Comparison of ENCODE assay signal across 24 mouse cellular contexts in the genomic region with DNA sequence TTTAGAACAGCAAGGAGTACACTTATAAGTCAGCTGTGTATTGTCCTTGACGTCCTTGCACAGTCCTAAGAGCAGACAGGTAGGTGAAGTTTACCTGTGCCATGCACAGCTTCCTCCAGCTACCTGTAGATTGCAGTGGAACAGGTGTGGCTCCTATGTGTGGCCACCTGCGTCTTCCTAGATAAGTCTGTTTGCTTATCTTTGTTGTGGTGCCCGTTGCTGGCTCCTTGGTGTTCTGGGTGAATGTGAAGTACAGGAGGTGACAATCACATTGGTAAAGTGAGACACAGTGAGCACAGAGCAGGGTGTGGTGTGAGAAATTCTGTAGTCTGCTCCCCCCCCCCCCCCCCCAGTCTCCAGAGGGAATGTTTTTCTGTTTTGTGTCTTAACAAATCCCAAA. TPM values are rescaled to one million over a fixed set of nuclear protein-coding genes. Genes with fewer than 3 reads are reported as not detected.
DNase-seq lines count a peak whose midpoint lies in the region; ATAC-seq and TF ChIP-seq lines count a peak whose summit lies in the region.
"Had no signal": no experiment of that assay in that cellular context is flagged by ENCODE, and none has a peak within 500 bp of the region (broad histone marks: within the 10 kb centered on the region; RNA-seq: fewer than 3 reads in every experiment).

No protein-coding gene starts in this region.

- H3K27ac ChIP-seq in heart, postnatal 0 days (ENCODE audit: low read depth), result peak overlapping the region; percentile 74; the same call in 1 of the 2 replicates
- no peak overlapping the region for H3K27ac ChIP-seq in stomach, embryonic 14.5 days (ENCODE audit: low read length)
- no peak overlapping the region for H3K27ac ChIP-seq in kidney, embryonic 16.5 days (ENCODE audit: low read length)
- H3K27ac ChIP-seq: embryonic facial prominence, embryonic 12.5 days; hindbrain, embryonic 12.5 days; kidney, postnatal 0 days; liver, embryonic 15.5 days; midbrain, embryonic 13.5 days had no signal

- H3K36me3 ChIP-seq in heart, postnatal 0 days (replicated peaks; ENCODE audit: control insufficient read depth, insufficient read depth, low read length), result no peaks in the 10 kb centered on the region
- no peaks in the 10 kb centered on the region for H3K36me3 ChIP-seq in stomach, embryonic 14.5 days (ENCODE audit: control insufficient read depth, insufficient read depth, low read length)
- H3K36me3 ChIP-seq in kidney, embryonic 16.5 days (ENCODE audit: insufficient read depth, low read length), result 0 out of 2 replicates have a peak, but pooled peaks cover 3% of the 10 kb centered on the region
- H3K36me3 ChIP-seq: embryonic facial prominence, embryonic 12.5 days; hindbrain, embryonic 12.5 days; liver, embryonic 15.5 days; midbrain, embryonic 13.5 days had no signal

- TF ChIP-seq POLR2A in lung, adult 2 months (IDR thresholded peaks at IDR 0.05; ENCODE audit: borderline replicate concordance, extremely low read depth, low read depth, low read length), result no peak

- no peak overlapping the region for H3K4me2 ChIP-seq in heart, postnatal 0 days (ENCODE audit: low read depth, low read length)
- H3K4me2 ChIP-seq in stomach, embryonic 14.5 days (replicated peaks; ENCODE audit: low read depth, low read length), result no peak overlapping the region
- no peak overlapping the region for H3K4me2 ChIP-seq in kidney, embryonic 16.5 days (replicated peaks; ENCODE audit: low read depth, low read length)
- H3K4me2 ChIP-seq: embryonic facial prominence, embryonic 12.5 days; hindbrain, embryonic 12.5 days; liver, embryonic 15.5 days; midbrain, embryonic 13.5 days; neural tube, embryonic 13.5 days had no signal

- no peak for ATAC-seq in heart, postnatal 0 days (ENCODE audit: insufficient read depth, low read depth)
- peak; percentile 67; the same call in 1 of the 2 replicates for ATAC-seq in stomach, embryonic 14.5 days (ENCODE audit: insufficient number of reproducible peaks, insufficient read depth, low FRiP score, low read depth)
- no peak for ATAC-seq in kidney, embryonic 16.5 days (ENCODE audit: low FRiP score, low TSS enrichment)
- ATAC-seq: forebrain, embryonic 14.5 days; midbrain, embryonic 13.5 days had no signal

- no peak for TF ChIP-seq CTCF in heart, postnatal 0 days (IDR thresholded peaks at IDR 0.05; ENCODE audit: low read depth)
- no peak for TF ChIP-seq CTCF in lung, adult 2 months (IDR thresholded peaks at IDR 0.05; ENCODE audit: insufficient read depth, low read length)

- no peak for TF ChIP-seq EP300 in heart, postnatal 0 days (IDR thresholded peaks at IDR 0.05; ENCODE audit: low read depth)

- H3K4me3 ChIP-seq in heart, postnatal 0 days (ENCODE audit: low read depth, low read length), result no peak overlapping the region
- no peak overlapping the region for H3K4me3 ChIP-seq in lung, adult 2 months (replicated peaks; ENCODE audit: extremely low read depth, low read depth, low read length)
- H3K4me3 ChIP-seq in stomach, embryonic 14.5 days (ENCODE audit: low read depth, low read length), result no peak overlapping the region
- no peak overlapping the region for H3K4me3 ChIP-seq in kidney, embryonic 16.5 days (ENCODE audit: low read length)
- H3K4me3 ChIP-seq: embryonic facial prominence, embryonic 12.5 days; hindbrain, embryonic 12.5 days; liver, embryonic 15.5 days; megakaryocyte, embryonic 14.5 days; midbrain, embryonic 13.5 days; neural tube, embryonic 13.5 days had no signal

- H3K9me3 ChIP-seq in heart, postnatal 0 days (replicated peaks; ENCODE audit: control insufficient read depth, low read length), result no peaks in the 10 kb centered on the region
- no peaks in the 10 kb centered on the region for H3K9me3 ChIP-seq in stomach, embryonic 14.5 days (ENCODE audit: control insufficient read depth, low read depth, low read length)
- H3K9me3 ChIP-seq in kidney, embryonic 16.5 days (ENCODE audit: low read length), result no peaks in the 10 kb centered on the region
- H3K9me3 ChIP-seq: embryonic facial prominence, embryonic 12.5 days; hindbrain, embryonic 12.5 days; liver, embryonic 15.5 days; megakaryocyte, embryonic 14.5 days; midbrain, embryonic 13.5 days; neural tube, embryonic 13.5 days had no signal

- H3K9ac ChIP-seq in heart, postnatal 0 days (replicated peaks; ENCODE audit: low read depth, low read length), result no peak overlapping the region
- H3K9ac ChIP-seq in stomach, embryonic 14.5 days (replicated peaks; ENCODE audit: low read depth, low read length), result no peak overlapping the region
- no peak overlapping the region for H3K9ac ChIP-seq in kidney, embryonic 16.5 days (replicated peaks; ENCODE audit: low read length)
- H3K9ac ChIP-seq: embryonic facial prominence, embryonic 12.5 days; hindbrain, embryonic 12.5 days; liver, embryonic 15.5 days; midbrain, embryonic 13.5 days; neural tube, embryonic 13.5 days had no signal

- peaks cover 29% of the 10 kb centered on the region for H3K4me1 ChIP-seq in heart, postnatal 0 days (ENCODE audit: control insufficient read depth, insufficient read depth)
- peaks cover 19% of the 10 kb centered on the region for H3K4me1 ChIP-seq in lung, adult 2 months (ENCODE audit: control insufficient read depth, insufficient read depth, low read length)
- H3K4me1 ChIP-seq in stomach, embryonic 14.5 days (ENCODE audit: control insufficient read depth, insufficient read depth, low read length), result peaks cover 5% of the 10 kb centered on the region; the same call in 1 of the 2 replicates
- 0 out of 2 replicates have a peak, but pooled peaks cover 2% of the 10 kb centered on the region for H3K4me1 ChIP-seq in kidney, embryonic 16.5 days (ENCODE audit: insufficient read depth, low read length)

- 64% methylated on average over 3 of the region's 3 CpGs for WGBS in heart, postnatal 0 days
- WGBS in lung, adult 2 months, result 52% methylated on average over 3 of the region's 3 CpGs
- 61% methylated on average over 3 of the region's 3 CpGs for WGBS in stomach, embryonic 14.5 days
- WGBS in kidney, embryonic 16.5 days, result 80% methylated on average over 3 of the region's 3 CpGs

- no peaks in the 10 kb centered on the region for H3K27me3 ChIP-seq in heart, postnatal 0 days (ENCODE audit: control insufficient read depth, insufficient read depth, low read length)
- no peaks in the 10 kb centered on the region for H3K27me3 ChIP-seq in stomach, embryonic 14.5 days (ENCODE audit: control insufficient read depth, insufficient read depth, low read length)
- no peaks in the 10 kb centered on the region for H3K27me3 ChIP-seq in kidney, embryonic 16.5 days (ENCODE audit: insufficient read depth, low read length)
- H3K27me3 ChIP-seq: embryonic facial prominence, embryonic 12.5 days; hindbrain, embryonic 12.5 days; liver, embryonic 15.5 days; megakaryocyte, embryonic 14.5 days; midbrain, embryonic 13.5 days; neural tube, embryonic 13.5 days; Patski had no signal

- DNase-seq in heart, postnatal 0 days (ENCODE audit: low spot score), result no peak
- no peak for DNase-seq in heart, adult 9 months (ENCODE audit: low spot score in 2 of 2)
- DNase-seq in lung, postnatal 36 days, result peak; percentile 29
- DNase-seq in lung, adult 2 months, result no peak
- DNase-seq in cerebellum, adult 9-11 months, result no peak
- DNase-seq: adrenal gland, postnatal 10 days; cerebellum, adult 8-10 months; embryo, embryonic 11 days; kidney, adult 18-20 months; kidney, postnatal 4 days; liver; right cerebral cortex, postnatal 4 days; thymus, postnatal 4 days had no signal

RNA-seq across cellular contexts. Expression of gene Mlxip, which starts 21.6 kb away (rescaled TPM):
- 12.0 and 13.4 TPM in 2 replicates for total RNA-seq in heart, postnatal 0 days (2014; rRNA removed; ENCODE audit: low replicate concordance)
- 5.9 and 7.3 TPM in 2 replicates for polyA plus RNA-seq in heart, postnatal 0 days (2015; fragmentation: Nextera tagmentation; extraction: Ambion mirVana)
- 61.2 and 75.4 TPM in 2 replicates for polyA plus RNA-seq in lung, adult 2 months (2012; rRNA removed)
- 26.5 and 27.6 TPM in 2 replicates for polyA plus RNA-seq in stomach, embryonic 14.5 days (2014; fragmentation: Nextera tagmentation; extraction: Ambion mirVana)
- 17.4 and 21.1 TPM in 2 replicates for polyA plus RNA-seq in kidney, embryonic 16.5 days (2015; fragmentation: Nextera tagmentation; extraction: Ambion mirVana)
